Mouse (Mus musculus) telencephalon, adult 2 months (tissue): ENCODE data around the gene Cdkl3.
"Not testable (repeated sequence)": the region's sequence is repeated elsewhere in the genome, so short reads cannot be mapped to it uniquely, and the experiment has no call there.

ENCODE experiments used
- DNase-seq: peaks from one replicate; pipeline ENCODE4 v3.0.0-alpha.2; 2011; ENCODE audit warnings: low read depth, low spot score

The Cdkl3 gene

DNA sequence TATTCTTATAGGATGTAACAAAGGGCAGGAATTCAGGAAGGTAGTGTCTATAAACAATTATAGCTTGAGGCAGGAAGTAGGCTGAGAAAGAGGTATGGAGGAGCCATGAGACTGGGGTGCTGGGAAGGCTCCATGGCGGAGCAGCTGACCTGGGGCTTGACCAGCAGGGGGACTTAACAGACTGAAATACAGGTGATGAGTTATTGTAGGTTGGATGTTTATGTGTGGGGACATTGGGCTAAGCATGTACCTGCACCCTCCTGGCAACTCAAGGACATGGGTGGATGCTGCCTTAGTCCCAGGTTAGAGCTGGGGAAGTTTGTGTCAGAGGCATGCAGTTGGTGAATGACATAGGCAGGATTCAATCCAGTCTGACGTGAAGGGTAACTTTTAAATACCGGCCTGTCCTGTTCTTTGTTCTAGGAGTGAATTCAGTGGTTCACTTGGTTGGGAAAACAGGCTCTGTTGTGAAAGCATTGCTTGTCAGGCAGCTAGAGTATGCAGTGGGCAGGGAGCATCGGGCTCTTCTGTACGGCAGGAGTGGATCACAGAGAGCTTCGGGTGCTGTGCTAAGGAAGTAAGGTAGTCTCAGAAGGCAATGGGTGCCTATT lies 72.8 kb downstream of the Cdkl3 start:
- DNase-seq, result no peak

DNA sequence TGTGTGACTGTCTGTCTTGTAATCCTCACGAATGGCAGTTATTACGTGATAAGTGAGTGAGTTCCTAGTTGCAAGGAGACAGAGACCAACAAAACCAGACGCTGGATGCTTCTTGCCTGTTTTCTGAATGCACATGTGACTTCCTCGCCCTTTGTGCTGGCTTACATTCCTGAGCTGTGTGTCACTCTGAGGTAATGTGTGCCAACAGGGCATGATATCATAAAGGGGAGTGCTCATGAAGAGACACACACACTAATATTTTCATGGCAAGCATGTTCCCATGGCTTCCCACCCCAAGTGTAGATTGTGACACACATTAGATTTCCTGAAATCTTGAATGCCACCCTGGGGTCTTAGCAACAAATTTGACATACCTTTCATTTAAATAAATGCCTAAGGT lies 73.9 kb downstream of the Cdkl3 start:
- no peak for DNase-seq

DNA sequence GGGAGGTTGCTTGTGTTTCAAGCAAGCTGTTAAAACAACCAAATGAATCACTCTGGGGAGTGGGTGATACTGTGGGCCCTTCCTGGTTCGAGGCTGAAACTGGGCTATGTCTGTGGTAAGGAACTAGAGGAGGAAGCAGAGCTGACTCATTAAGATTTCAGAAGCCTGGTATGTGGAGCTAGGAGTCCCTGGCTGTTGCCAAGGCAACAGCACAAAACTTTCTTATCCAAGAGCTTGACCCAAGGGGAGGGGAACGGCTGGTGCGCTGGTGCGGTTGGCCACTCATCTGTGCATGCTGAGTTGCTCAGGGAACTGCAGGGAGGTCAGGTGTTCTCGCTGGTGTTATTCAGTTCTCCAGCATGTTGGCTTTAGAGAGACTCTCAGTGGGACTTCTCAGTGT lies 76.0 kb downstream of the Cdkl3 start:
- peak; percentile 38 for DNase-seq

DNA sequence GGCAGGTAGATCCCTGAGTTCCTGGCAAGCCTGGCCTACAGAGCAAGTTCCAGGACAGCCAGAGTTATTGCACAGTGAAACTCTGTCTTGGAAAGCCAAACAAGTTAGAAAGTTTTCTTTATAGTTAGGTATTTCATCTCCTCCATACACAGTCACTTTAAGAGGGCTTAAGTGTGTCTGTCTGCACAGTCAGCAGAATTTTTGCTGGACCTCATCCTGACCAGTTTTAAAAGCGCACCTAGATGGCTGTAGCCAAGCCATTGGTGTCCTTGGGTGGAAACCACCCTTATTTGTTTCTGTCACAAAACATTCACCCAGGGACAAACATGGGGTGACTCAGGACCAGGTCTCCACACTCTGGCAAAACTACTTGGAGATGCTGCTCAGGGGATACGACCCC lies 76.6 kb downstream of the Cdkl3 start:
- no peak for DNase-seq

DNA sequence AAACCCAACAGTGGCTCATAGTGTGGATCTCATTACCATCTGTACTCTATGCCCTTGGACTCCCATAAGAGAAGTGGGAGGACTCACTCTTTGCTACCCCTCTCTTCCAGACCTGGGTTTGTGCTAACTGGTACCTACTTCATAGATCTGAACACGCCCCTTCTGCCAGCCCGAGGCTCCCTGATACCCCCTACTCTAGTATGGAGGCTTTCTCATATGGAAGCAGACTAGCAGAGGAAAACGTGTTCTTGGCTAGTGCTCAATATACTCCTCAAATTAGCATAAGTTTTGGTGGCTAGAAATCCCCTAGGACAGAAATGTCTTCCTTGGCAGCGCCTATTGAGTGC lies 81.8 kb downstream of the Cdkl3 start:
- DNase-seq, result no peak

DNA sequence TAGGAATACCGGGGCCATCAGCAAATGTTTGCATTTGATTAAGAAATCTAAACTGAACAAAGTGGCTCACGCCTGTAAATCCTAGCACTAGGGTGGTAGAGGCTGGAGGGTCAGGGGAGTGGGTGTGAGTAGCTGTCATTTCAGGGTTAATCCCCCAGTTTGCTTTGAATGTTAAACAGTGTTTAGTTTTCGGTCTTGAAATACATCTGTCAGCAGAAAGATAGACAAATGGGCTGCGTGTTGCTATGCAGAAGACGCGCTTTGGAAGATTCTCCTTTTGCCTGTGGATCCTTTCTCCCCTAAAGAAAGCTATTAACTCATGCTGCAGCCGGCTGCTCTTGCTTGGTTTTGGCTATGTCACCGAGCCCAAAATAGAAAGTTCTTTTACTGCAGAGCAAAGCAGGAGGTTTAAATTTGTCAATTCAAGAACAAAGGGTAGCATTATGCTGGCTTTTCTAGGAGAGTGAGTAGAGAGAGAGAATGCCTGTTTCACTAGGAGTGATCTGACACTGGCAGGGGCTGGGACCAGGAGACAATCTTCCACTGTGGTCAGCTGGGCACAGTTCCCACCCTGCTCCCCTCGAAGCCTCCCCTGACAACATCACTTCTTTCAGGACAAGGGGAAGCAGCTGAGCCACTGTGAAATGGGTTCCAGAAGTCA lies 82.3 kb downstream of the Cdkl3 start:
- peak; percentile 92 for DNase-seq

DNA sequence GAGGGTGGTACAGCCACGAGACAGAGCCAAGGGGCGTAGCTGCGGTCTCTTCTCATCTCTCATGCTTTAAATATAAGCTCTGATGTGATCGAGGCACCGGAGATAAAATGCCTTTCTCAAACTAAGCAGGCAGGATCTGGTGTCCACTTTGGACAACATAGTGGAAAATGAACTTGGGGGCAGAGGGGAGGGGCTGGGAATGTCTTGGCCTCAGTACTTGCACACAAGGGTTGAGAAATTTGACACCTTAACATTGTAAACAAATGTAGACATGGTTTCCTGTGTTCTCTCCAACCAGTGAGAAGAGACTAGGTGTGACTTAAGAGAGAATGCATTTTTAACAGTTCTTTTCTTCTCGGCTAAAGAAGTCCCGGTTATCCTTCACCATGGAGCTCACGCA lies 85.3 kb downstream of the Cdkl3 start:
- DNase-seq, result no peak

DNA sequence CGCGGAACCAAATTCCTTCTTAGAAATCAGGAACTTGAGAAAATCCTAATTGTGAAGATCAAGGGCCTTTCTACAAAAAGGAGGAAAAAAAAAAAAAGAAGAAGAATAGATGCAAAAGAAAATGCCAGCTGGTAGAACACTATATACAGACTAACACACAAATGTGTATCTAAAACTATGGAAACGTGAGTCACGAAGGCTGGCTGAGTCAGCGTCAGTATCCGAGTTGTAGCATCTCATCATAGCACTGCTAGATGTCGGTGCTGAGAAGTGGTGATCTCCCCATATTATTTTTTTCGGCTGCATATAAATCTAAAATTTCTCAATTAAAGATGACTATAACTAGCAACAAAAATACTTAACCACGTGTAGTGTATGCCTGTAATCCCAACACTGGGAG lies 87.2 kb downstream of the Cdkl3 start:
- peak; percentile 59 for DNase-seq

DNA sequence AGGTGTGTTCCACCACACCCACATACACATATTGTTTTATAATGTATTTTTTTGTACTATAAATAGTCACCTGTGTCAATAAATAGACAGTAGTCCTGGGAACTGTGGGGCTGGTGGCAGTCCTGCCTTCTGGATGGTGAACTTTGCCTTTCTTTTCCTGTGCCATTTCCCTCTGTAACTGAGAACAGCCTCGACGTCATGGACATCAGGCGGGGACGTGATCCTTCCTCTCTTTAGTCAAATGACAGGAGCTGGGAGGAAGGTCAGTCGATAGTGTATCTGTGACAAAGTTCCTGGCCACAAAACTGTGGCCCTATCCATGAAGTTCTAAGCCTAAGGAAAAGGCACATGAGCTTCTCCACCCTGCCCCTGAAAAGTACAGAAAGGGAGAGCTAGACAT lies 90.5 kb downstream of the Cdkl3 start:
- no peak for DNase-seq

DNA sequence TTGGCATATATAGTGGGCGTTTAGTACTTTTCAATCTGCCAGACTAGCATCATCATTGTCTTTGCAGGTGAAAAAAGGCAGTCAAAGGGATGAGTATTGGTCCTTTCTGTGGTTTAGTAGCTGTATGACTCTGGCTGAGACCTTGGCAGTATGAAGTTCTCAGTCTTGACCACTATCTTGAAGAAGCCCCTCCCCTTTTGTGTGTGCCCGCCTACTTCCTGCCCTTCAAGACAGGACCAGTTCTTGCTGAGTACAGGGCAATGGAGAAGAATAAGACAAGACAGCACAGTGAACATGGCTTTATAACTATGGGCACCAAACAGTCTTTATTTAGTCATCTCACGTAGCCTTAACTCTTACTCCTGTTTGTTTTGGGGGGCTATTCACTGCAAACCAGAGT lies 93.0 kb downstream of the Cdkl3 start:
- DNase-seq, result no peak

DNA sequence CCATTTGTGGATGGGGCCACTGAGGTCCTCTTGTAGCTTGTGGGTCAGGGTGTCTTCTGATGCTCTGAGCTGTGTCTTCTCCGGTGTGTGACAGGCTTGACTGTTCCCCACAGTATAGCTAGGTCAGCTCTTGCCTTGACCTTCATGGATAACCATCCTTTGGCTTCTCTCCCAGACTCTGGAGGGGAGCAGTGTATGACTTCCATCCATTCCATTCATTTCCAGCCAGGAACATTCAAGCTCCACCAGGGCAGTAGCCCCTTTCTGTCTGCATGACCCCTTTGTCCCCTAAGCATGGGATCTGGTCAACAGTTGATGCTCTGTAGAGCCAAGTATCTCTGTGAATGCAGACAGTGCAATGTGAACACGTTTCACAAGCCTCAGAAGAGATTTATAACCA lies 93.6 kb downstream of the Cdkl3 start:
- no peak for DNase-seq

DNA sequence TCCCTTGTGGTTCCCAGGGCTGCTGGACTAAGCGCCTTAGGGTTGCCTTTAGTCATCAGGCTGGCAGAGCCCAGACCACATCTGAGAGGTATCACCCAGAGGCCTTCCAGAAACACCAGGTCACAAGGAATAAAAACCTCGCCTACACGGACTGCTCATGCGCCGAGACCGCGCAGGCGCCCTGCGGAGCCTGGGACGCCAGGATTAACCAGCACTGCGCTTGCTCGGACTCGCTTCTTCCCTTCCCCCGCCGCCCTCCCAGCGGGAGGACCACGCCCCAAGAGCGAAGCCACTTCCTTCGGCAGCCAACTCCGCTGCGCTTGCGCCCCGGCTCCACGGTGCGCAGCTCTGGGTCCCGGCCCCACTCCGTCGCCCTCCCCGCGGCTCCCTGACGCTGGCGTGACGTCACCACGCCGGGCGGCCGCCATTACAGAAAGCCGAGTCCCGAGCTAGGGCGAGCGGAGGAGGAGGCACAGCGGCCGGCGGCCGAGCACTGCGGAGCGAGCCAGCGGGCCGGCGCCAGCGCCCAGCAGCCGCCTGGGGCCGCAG lies 94.5 kb downstream of the Cdkl3 start, which contains the start of gene Ppp2ca:
Gene Ppp2ca (plus strand): TSS at position 284 of the 549 bp plus-strand sequence.
- DNase-seq, result peak; percentile 97

DNA sequence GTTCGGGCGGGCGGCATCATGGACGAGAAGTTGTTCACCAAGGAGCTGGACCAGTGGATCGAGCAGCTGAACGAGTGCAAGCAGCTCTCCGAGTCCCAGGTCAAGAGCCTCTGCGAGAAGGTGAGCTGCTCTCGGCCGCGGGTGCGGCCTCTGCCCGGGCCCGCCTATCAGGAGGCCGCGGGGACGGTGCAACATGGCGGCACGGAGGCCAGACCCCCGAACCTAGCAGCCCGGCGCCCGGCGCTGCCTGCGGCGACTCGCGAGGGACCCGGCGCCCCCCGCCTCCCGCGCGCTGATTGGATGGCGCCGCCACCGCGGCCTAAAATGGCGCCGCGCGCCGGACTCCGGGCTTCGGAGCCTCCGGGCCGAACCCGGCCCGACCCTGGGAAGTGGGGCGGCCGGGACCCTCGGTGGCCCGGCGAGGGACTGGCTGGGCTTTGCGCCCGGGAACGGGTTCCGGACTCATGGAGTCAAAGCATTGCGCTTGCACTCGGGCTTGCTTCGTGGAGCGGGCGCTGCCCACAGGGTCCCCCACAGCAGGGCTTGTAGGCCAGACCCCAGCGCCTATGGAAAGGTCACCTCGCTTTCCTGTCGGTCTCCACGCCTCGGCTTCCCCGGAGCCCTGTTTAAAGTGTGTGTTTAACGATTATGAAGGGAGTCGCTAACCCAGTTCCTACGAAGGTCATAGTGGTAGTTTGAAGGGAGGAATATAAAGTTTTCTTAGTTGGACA lies 95.2 kb downstream of the Cdkl3 start:
- no peak for DNase-seq

DNA sequence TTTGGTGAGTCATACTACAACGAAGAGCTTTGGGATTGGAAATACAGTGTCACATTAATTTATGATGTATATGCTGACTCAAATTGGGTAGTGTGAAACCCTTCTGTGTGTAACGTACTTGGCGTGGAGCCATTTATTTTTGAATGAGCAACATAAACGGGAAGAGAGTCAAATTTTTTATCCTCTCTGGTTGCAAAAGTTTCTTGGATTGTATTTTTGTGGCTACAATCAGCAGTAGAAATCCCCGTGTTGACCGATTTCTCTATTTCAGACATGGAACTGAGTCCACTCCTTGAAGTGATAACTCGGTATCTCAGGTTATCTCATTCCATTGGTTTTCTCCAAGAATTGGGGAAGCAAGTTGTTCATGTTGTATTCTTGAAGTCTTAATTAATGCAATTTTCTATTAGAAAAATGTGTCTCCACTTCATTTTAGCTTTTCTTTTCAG lies 95.8 kb downstream of the Cdkl3 start:
- no peak for DNase-seq

DNA sequence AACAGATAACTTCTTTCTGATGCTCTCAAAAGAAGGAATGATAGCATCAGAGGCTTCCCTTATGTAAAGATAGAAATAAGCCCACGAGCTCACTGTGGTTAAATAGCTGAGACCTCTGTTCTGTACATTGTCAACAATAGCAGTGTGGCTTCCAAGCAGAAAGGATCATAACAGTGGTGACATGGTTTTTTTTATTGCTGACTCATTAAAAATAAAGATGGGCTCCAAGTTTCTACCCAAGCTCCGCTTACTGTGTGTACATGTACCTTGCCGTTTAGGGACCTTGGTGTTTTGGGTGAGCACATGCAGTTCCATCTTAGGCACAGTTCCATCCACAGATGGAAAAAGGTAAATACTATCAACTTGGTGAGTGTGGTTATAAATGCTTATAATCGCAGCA lies 99.0 kb downstream of the Cdkl3 start:
- no peak for DNase-seq

DNA sequence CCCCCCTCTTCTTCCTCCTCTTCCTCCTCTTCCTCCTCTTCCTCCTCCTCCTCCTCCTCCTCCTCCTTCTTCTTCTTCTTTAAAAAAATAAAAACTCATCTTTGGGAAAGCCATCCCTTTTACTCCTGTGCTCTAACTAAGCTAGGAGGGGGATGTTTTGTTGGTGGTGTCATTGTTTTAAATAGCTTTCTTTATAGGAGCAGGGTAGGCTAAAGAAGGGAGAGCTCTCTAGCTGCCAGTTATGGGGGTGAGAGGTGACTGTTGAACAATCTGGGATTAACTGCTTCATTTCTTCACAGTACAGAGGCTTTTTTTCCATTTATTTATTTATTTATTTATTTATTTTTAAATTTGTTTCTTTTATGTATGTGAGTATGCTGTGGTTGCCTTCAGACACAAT lies 101.5 kb downstream of the Cdkl3 start:
- DNase-seq, result no peak

DNA sequence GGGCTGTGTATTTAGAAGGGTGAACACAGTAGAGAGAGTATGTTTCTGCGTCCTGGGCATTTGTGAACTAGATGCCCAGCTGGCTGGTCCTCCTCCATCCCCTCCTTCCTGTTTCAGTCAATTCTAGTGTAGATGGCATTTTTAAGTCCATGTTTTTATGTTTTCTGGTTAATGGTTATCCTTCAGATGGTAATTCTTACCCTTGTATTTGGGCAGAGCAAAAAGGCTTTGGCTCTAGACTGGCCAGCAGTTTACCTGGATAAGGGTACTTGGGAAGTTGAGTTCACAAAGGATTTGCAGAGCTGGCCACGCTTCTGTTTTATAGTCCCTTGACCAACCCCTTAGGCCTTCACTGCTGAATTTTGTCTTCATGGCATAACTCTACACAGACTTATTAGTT lies 102.0 kb downstream of the Cdkl3 start:
- DNase-seq, result no peak

DNA sequence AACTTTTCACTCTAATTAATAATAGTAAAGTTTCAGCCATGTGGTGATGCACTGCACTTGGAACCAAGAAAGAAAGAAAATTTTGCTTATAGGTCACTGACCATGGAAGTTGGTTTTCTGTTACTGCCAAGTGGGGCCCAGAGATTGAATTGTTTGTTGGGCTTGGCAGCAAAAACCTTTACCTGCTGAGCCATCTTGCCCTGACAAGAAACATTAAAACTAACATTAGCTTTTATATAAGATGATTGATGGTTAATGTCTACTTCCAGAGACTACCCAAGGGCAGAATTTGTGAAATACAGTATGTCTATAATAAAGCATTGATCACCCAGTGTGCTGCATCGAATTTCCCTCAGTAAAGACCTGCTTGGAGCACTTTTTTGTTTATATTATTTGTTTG lies 102.4 kb downstream of the Cdkl3 start:
- no peak for DNase-seq

DNA sequence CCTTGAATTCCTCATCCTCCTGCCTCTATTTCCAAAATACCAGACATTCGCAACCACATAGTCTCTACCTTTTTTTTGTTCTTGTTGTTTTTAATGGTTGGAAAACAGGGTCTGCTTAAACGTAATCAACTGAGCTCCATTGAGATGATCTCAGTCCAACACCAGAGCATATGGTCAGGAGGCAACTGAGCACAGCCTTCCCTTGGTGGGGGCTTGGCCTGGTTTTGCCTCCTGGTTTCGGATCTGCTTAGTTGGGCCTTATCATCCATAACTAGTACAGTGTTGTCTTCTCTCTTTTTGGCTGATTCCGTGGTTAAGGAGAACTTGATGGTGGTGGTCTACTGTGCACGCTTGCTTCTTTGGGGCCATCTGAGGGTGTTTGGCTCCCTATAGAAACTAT lies 104.8 kb downstream of the Cdkl3 start:
- no peak for DNase-seq

DNA sequence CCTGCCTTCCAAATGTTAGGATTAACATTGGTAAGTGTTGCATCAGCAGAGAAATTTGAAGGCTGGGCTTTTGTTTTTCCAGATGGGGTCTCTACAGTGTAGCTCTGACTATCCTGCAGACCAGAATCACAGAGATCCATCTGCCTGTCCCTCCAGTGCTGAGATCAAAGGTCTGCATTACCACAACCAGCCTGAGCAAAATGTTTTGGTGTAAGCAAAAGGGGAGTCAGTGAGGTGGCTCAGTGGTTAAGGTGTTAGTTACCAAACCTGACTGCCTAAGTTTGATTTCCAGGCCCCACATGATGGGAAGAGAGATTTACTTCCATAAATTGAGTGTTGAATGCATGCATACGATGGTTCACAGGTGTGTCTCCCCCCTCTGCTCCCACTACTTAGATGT lies 105.4 kb downstream of the Cdkl3 start:
- no peak for DNase-seq

DNA sequence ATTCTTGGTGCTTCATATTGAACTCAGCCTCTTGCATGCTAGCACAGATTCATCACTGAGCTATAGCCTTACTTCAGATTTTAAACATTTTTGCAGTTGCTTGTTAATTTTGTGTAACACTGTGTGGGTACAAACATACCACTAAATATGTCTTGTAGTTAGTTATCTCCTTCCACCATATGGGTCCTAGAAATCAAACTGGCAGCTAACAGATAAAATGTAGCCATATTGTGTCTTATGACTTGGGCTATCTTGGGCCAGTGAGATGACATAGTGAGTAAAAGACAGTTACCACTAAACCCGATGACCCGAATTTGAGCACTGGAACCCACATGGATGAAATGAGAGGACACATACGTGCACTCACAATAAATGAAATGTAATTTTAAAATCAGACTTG lies 111.5 kb downstream of the Cdkl3 start:
- no peak for DNase-seq

DNA sequence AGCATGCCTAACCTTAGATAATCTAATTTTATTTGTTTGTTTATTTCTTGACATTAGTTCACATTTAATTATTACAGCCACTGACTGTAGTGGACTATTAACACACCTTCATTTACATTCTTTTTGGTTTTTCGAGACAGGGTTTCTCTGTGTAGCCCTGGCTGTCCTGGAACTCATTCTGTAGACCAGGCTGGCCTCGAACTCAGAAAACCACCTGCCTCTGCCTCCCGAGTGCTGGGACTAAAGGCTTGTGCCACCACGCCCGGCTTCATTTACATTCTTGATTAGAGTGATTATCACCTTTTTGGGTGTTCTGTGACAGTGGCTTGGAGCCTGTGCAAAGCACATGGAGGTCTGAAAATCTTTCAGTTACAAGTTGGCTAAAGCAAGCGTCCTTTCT lies 112.1 kb downstream of the Cdkl3 start:
- not testable (repeated sequence) for DNase-seq

DNA sequence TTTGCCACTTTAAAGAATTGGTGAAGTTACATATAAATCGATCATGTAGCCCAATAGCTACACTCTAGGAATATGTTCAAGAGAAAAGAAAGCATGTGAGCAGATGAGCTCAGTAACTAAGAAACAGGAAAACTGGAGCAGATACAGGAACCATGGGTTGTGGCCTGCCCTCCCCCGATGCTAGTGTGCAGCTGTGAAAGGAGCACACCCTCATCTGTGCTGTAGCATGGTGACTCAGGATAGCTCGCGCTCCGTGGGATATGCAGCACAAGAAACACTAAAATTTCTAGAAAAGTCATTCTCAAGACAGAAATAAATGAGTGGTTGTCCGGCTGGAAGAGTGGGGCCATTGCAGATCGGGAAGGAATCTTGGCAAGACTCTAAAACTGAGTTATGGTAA lies 113.1 kb downstream of the Cdkl3 start:
- no peak for DNase-seq
